Mouse (Mus musculus) frontal cortex, postnatal 25 days (tissue): Measurements from ENCODE around the gene Rgcc.

Experiments
- DNase-seq, 2 experiments: peaks; one replicate each; pipeline ENCODE4 v3.0.0; 2022; ENCODE audit warnings: low spot score in 2 of 2

Gene Rgcc

GRCm38 (mm10) chr14:79300641-79301350, 649 bp downstream of the Rgcc start:
- DNase-seq = peak in 1 of 2 experiments; percentile 34

DNA sequence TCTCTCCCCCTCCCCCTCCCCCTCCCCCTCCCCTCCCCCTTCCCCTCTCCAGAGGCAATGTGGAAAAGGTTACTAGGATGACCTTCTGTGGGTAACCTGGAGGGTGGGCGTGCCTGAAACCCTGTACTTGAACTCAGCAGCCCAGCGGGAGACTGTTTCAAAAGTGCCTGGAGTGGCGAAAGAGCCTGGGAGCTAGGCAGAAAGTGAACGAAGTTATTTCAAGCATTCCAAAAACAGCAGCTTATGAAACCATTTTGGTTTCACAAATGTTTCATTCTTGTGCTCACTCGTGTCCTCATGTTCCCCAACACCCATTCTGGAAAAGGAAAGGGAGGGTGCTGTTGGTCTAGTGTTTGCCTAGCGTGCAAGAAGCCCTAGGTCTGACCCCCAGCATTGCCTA, 1.6 kb downstream of the Rgcc start:
- DNase-seq = no peak

- DNase-seq = no peak
Observed at GRCm38 (mm10) chr14:79299230-79299629, 2.2 kb downstream of the Rgcc start.

DNA sequence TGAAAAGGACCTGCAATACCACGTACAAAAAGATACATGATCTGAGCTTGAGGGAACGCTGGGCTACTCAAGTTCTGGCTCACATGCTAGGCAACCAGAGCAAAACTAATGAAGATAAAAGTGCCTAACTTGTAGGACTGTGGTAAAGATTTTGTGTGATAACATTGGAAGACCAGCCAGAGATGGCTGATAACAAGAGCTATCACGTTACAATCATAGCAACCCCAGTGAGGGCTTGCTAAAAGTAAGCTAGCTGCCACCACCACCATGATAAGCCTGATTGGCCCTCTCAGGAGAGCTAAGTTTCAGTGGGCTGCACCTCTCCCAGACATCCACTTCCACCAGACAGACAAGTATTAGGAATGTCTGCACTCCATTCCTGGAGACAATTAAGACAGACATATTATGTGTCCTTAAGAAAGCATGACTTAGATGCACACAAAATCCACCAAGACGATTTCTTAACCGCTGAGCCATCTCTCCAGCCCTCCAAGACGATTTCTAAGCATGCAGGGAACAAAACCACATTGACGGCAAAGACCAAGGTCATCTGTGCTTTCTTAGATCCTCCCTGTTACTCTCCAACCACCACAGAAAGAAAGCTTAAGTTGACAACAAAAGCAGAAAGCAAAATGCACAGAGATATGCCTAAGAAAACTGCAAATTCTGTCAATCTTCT, 3.0 kb downstream of the Rgcc start:
- DNase-seq = no peak

GRCm38 (mm10) chr14:79296836-79297235, 4.6 kb downstream of the Rgcc start:
- no peak for DNase-seq

GRCm38 (mm10) chr14:79296201-79296600, 5.2 kb downstream of the Rgcc start:
- DNase-seq = no peak

DNA sequence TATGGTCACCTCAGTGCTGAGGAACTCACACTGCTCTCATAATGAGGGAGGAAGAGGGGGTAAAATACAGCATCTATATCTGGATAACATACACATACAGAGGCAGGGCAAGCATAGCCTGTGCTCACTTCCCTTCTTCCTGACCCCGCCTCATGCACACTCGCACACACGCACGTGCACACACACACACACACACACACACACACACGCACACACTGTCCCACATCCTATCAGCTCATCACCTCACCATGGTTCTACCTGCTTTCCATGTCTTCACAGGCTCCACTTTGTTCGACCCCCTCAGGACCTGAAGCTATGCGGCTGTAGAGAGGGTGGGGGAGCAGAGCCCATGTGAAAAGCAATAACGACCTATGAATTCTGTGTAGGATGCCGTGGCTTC, 5.9 kb downstream of the Rgcc start:
- no peak for DNase-seq

- no peak for DNase-seq
Observed at GRCm38 (mm10) chr14:79294950-79295349, 6.5 kb downstream of the Rgcc start.

- no peak for DNase-seq
Observed at GRCm38 (mm10) chr14:79294051-79294814, 7.2 kb downstream of the Rgcc start.

- no peak for DNase-seq
Observed at GRCm38 (mm10) chr14:79293119-79293780, 8.2 kb downstream of the Rgcc start.

DNA sequence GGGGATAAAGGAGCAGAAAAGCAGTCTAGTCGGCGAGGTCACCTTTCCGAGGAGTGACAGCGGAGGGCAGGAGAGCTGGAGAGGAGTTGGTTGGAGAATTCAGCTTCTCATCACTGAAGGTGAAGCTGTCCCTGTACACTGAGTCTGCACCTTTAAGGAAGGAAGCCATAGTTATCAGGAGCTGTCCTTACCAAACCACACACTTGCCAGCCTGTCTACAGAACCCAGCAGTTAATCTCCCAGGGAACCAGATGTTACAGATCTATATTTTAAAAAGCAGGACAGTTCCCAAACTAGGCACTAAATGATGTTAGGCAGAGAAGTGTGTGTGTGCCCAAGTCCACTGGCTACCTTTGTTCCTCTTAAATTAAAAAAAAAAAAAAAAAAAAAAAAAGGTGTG, 9.8 kb downstream of the Rgcc start:
- no peak for DNase-seq

DNA sequence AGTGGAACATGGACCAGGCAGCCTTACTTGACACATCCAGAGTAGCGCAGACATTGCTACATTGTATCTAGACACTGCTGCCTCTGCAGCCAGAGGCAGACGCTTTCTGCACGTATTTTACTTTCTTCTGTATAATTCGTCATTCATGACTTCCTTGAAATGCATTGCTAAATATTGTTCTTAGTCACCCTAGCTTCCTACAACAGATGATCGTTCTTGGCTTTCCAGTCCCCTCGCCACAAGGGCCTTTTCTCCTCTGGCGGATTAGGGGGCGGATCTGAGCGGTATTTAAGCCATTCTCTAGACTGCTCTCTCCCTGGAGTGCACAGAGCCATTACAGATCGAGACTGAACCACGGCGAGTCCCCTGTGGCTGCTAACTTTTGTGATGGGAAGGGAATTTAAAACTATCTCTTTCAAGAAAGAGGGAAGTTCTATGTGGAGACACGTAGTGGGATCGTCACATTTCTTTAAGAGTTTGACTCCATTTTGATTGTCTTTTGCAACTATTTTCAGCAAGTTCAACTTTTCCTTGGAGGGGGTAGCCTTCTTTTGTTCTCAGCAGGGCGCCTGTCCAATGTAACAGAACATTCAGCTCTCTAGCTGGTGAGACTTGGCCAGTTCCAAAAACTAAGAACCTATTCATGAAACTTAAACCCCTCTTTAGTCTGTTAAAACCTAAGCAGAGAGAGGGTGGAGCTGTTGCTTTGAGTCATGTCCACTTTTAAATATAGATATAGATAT, 10.6 kb downstream of the Rgcc start:
- no peak for DNase-seq

DNA sequence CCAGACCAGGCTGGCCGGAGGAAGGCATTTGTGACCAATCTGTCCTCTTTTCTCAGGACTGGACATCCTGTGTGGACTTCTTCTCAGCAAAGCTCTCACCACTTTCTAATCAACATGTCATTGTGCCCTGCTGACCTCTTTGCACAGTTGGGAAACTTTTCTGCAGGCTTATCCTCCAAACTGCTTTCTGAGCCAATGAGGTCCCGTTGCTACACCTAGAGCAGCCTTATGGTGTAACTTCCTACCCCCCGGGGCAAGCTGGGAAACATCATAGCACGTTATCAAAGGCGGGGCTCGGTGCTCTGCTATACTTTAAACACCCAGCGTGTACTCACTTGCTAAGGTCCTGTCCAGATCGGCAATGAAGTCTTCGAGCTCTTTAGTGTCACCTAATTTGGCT, 11.5 kb downstream of the Rgcc start:
- DNase-seq = no peak

GRCm38 (mm10) chr14:79288280-79288679, 13.2 kb downstream of the Rgcc start:
- no peak for DNase-seq

GRCm38 (mm10) chr14:79287251-79287863, 14.1 kb downstream of the Rgcc start:
- no peak for DNase-seq

DNA sequence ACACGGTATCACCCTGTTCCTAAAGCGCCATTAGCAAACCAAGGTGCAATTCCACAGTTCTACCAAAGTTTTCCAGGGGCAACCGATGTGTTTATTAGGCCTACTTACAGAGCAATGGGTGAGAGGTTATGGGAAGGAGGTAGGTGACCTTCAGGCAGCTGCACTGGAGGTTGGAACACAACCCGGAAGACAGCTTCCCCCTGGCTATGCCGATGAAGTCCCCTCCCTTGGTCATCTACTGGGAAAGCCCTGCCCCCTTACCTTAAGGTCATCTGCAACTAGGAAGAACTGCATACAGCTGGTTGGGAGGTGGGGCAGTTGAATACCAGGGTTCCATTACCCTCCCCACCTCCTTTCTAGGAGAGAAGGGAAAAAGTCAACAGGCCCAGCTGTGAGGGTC, 15.9 kb downstream of the Rgcc start:
- no peak for DNase-seq

GRCm38 (mm10) chr14:79284616-79285015, 16.8 kb downstream of the Rgcc start:
- no peak for DNase-seq

DNA sequence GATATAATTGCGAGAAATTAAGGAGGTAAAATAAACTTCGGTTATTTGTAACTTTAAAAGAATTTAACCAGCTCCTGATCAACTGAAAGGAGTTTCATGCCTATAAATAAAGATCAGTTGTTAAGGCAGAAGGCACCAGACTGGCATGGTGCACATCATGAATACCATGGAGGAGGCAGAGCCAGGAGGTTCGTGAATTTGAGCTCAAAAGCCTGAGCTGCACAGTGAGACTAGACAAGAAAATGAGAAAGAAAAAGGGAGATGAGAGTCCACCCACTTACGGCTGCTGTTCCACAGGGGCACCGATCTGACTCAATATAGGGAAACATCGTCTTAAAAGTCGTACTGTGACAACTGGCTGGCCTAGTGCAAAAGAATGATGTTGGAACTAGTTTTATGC, 17.5 kb downstream of the Rgcc start:
- DNase-seq = no peak

- no peak for DNase-seq
Observed at GRCm38 (mm10) chr14:79281894-79282553, 19.4 kb downstream of the Rgcc start.

DNA sequence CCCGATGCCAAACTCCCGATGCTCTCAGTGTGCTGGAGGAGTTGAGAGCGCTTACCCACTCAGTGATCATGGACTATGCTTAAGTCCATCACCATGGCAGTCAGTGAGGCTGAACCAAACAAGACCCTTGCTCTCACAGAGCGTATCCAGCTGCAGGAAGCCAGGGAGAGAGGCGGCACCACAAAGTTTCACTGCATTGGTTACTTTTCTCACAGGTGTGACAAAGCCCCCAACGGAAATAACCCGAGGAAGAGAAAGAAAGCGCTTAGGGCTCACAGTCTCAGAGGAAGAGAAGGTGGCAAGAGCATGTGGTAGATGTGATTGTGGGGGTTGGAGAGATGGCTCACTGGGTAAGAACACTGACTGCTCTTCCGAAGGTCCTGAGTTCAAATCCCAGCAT, 21.0 kb downstream of the Rgcc start:
- DNase-seq = no peak

DNA sequence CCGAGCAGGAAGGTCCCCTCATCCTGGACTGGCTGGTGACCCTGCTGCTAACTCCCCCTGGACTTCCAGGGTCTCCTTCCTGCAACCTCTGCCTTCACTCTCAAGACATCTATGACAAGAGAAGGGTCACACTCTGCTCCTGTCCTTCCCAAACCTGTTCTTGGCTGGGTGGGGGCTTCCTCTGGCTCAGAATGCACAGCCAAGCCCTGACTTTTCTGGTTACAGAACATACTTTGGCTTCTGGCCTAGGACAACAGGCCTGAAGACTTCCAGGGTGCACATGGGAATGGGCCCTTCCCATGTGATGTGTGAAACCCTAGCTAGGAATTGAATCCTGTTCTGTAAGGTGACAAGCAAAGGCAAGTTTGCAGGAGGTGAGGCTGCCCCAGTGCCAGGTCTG, 22.0 kb downstream of the Rgcc start:
- no peak for DNase-seq
